ENCODE assay signal across 1 mouse cellular context in the genomic region with DNA sequence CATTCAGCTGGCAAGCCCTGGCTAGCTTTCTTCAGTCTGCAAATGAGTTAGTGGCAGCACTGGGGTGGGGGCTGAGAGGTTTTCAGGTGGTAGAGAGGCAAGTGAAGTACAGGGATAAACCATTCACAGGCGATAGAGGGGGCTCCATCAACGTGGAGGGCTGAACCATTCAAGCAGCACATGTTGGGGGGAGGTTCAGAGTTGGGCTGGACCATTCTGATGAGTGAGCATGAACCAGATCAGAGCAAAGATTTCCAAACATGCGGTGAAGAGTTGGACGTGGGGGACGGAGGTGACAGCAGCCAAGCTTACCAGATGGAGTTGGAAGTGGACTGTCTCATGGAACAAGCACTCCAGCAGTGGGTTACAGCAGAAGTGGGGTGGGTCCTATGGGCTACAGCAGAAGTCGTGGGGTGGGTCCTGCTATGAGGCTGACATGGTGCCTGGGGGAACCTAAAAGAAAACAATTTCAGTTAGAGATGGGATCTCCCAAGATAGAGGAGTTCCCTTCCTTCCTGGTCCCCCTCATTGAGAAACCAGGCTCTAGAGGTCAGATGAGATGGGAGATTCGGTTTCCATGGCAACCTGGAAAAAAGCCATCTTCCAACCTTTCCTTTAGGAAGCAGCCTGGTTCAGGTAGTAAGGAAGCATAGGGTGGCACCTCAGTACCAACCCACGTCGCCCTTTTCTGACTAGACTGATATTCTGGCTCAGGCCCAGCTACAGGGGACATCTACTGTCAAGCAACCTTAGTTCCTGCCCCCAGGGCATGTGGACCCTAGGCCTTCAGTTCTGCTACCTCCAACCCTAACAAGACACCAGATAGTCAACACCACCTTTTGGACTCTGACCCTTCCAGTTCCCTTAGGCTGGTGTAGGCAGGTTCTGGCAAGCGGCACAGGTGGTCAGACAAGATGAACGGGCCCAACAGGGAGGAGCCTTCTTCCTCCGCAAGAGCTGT.
TF ChIP-seq lines count a peak whose summit lies in the region.

Gene Kdm6b, minus strand, starts transcription at position 455 of the 961 bp plus-strand sequence.

TF ChIP-seq in CH12.LX, 34 proteins besides CTCF, POLR2A, EP300 and RAD21 (continued from another document):
- peak; percentile 46; the same call in 1 of the 2 replicates for TF ChIP-seq MYC (IDR thresholded peaks at IDR 0.05; ENCODE audit: low read depth, low read length)
- TF ChIP-seq CHD2 (IDR thresholded peaks at IDR 0.05; ENCODE audit: low read length), result peak; percentile 21; the same call in 1 of the 2 replicates
- TF ChIP-seq JUND (conservative IDR thresholded peaks at IDR 0.05; ENCODE audit: low read depth, low read length), result no peak
- TF ChIP-seq UBTF (IDR thresholded peaks at IDR 0.05; ENCODE audit: low read depth, low read length), result no peak
